17 mouse cellular contexts compared by ENCODE assay signal in the genomic region with DNA sequence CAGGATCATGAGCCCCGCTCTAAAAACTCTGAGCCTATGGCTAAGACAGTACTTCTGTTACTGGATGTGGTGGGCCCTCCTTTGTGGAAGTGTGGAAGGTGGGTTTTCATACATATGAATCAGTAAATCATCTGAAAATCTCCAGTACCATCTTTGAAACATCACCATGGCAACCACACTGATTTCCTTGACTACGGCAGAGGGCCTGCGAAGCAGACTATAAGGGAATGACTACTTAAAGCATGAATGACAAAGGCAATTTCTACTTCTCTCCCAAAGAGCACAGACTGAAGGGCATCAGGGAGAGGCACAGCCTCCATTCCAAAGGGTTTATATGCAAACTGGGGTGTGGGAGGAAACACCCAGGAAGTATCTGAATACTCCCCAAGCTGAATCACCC.
DNase-seq lines count a peak whose midpoint lies in the region; ATAC-seq and TF ChIP-seq lines count a peak whose summit lies in the region.
"Had no signal": no experiment of that assay in that cellular context is flagged by ENCODE, and none has a peak within 500 bp of the region (broad histone marks: within the 10 kb centered on the region; RNA-seq: fewer than 3 reads in every experiment).

No protein-coding gene starts in this region.

- no peaks in the 10 kb centered on the region for H3K9me3 ChIP-seq in forebrain, embryonic 16.5 days (ENCODE audit: control insufficient read depth, low read length)
- H3K9me3 ChIP-seq in stomach, postnatal 0 days (ENCODE audit: control insufficient read depth, low read length): no peaks in the 10 kb centered on the region
- H3K9me3 ChIP-seq: limb, embryonic 12.5 days had no signal

- TF ChIP-seq CTCF in layer of hippocampus, adult 2 months (conservative IDR thresholded peaks at IDR 0.05): no peak
- no peak for TF ChIP-seq CTCF in stomach, postnatal 0 days (IDR thresholded peaks at IDR 0.05; ENCODE audit: low read depth)

- peak overlapping the region; percentile 19 for H3K27ac ChIP-seq in layer of hippocampus, adult 2 months
- peak overlapping the region; percentile 48; the same call in 1 of the 2 replicates for H3K27ac ChIP-seq in forebrain, embryonic 16.5 days (ENCODE audit: low read length)
- no peak overlapping the region for H3K27ac ChIP-seq in stomach, postnatal 0 days (replicated peaks)
- H3K27ac ChIP-seq: kidney, postnatal 0 days; limb, embryonic 12.5 days; liver, embryonic 14.5 days had no signal

- 50% methylated on average over 3 of the region's 3 CpGs for WGBS in forebrain, embryonic 16.5 days
- WGBS in stomach, postnatal 0 days: 88% methylated on average over 3 of the region's 3 CpGs

- H3K9ac ChIP-seq in forebrain, embryonic 16.5 days (replicated peaks; ENCODE audit: low read depth, low read length): no peak overlapping the region
- H3K9ac ChIP-seq in stomach, postnatal 0 days (ENCODE audit: low read length): no peak overlapping the region
- H3K9ac ChIP-seq: limb, embryonic 12.5 days; liver, embryonic 14.5 days had no signal

- H3K4me1 ChIP-seq in forebrain, embryonic 16.5 days (replicated peaks; ENCODE audit: control insufficient read depth, insufficient read depth, low read length): peaks cover 3% of the 10 kb centered on the region; the same call in 1 of the 2 replicates
- no peaks in the 10 kb centered on the region for H3K4me1 ChIP-seq in stomach, postnatal 0 days (replicated peaks; ENCODE audit: control insufficient read depth, insufficient read depth)
- H3K4me1 ChIP-seq: limb, embryonic 12.5 days had no signal

- H3K4me3 ChIP-seq in layer of hippocampus, adult 2 months: no peak overlapping the region
- H3K4me3 ChIP-seq in forebrain, embryonic 16.5 days (replicated peaks; ENCODE audit: low read length): no peak overlapping the region
- no peak overlapping the region for H3K4me3 ChIP-seq in stomach, postnatal 0 days (ENCODE audit: low read depth, low read length)
- H3K4me3 ChIP-seq: erythroblast, embryonic 14.5 days; limb, embryonic 12.5 days had no signal

- peak; percentile 91 for ATAC-seq in forebrain, embryonic 16.5 days
- no peak for ATAC-seq in stomach, postnatal 0 days (ENCODE audit: low FRiP score, low TSS enrichment)
- ATAC-seq: lung, postnatal 0 days had no signal

- H3K27me3 ChIP-seq in forebrain, embryonic 16.5 days (replicated peaks; ENCODE audit: control insufficient read depth, insufficient read depth, low read length): no peaks in the 10 kb centered on the region
- no peaks in the 10 kb centered on the region for H3K27me3 ChIP-seq in stomach, postnatal 0 days (ENCODE audit: control insufficient read depth, insufficient read depth, low read length)
- H3K27me3 ChIP-seq: limb, embryonic 12.5 days had no signal

- no peaks in the 10 kb centered on the region for H3K36me3 ChIP-seq in forebrain, embryonic 16.5 days (ENCODE audit: control insufficient read depth, insufficient read depth)
- no peaks in the 10 kb centered on the region for H3K36me3 ChIP-seq in stomach, postnatal 0 days (ENCODE audit: control insufficient read depth, insufficient read depth, low read length)
- H3K36me3 ChIP-seq: limb, embryonic 12.5 days had no signal

- no peak overlapping the region for H3K4me2 ChIP-seq in forebrain, embryonic 16.5 days (ENCODE audit: low read length)
- no peak overlapping the region for H3K4me2 ChIP-seq in stomach, postnatal 0 days (replicated peaks; ENCODE audit: low read depth)
- H3K4me2 ChIP-seq: limb, embryonic 12.5 days had no signal

- no peak for TF ChIP-seq EP300 in stomach, postnatal 0 days (optimal IDR thresholded peaks at IDR 0.05)

- peak in 1 of 2 experiments; percentile 55 for DNase-seq in layer of hippocampus, adult 2 months (ENCODE audit: low spot score in 2 of 2)
- no peak for DNase-seq in layer of hippocampus, adult 11-12 months (ENCODE audit: low spot score)
- DNase-seq in right cerebral cortex, adult 2 months (ENCODE audit: low spot score in 2 of 2): peak; percentile 22 to 41
- DNase-seq in right cerebral cortex, postnatal 25 days: no peak
- DNase-seq in telencephalon, adult 2 months (ENCODE audit: low read depth, low spot score): peak; percentile 32
- DNase-seq in stomach, postnatal 0 days (ENCODE audit: low spot score): no peak
- DNase-seq: cerebellum, adult 11 months; cerebellum, postnatal 25 days; gastrocnemius, postnatal 10 days; heart, postnatal 10 days; thymus, postnatal 14 days had no signal

Comparison
In these comparisons a context has a peak if more than half of its experiments do, and no peak if none do; other contexts are left out.
1. DNase-seq: peak in right cerebral cortex, adult 2 months (2 of 2) and telencephalon, adult 2 months (single experiment); none in layer of hippocampus, adult 11-12 months (single experiment), right cerebral cortex, postnatal 25 days (single experiment) and stomach, postnatal 0 days (single experiment).